Mouse (Mus musculus) liver, embryonic 16.5 days (tissue): ENCODE measurements around the gene Eln. TPM values are rescaled to one million over a fixed set of nuclear protein-coding genes. Genes with fewer than 3 reads are reported as not detected.
A peak's percentile ranks its signal among the peaks of the same experiment; 100 is the strongest.

ENCODE experiments used
- ATAC-seq: fragments of 200-750 bp; cut with Nextera tagmentation; 2 replicates; pipeline ENCODE4 v1.8.0; 2017; ENCODE audit warnings: low read depth, mild to moderate bottlenecking, moderate number of reproducible peaks, moderate library complexity
- H3K27ac ChIP-seq: fragments of 300-500 bp; sonication (generic); 2 replicates; pipeline ENCODE4 v1.5.1; 2014; ENCODE audit warnings: mild to moderate bottlenecking, low read length
- H3K27me3 ChIP-seq: fragments of 300-500 bp; sonication (generic); 2 replicates; pipeline ENCODE4 v1.6.1; 2014; ENCODE audit warnings: low read depth, low read length, mixed read lengths; ENCODE audit not compliant: control insufficient read depth, insufficient read depth
- H3K36me3 ChIP-seq: fragments of 300-500 bp; sonication (generic); 2 replicates; pipeline ENCODE4 v1.6.1; 2014; ENCODE audit warnings: mild to moderate bottlenecking; ENCODE audit not compliant: control insufficient read depth, insufficient read depth
- H3K4me1 ChIP-seq: fragments of 300-500 bp; sonication (generic); 2 replicates; pipeline ENCODE4 v1.6.1; 2014; ENCODE audit warnings: low read depth, low read length, mixed read lengths; ENCODE audit not compliant: control insufficient read depth
- H3K4me2 ChIP-seq: fragments of 300-500 bp; sonication (generic); 2 replicates; pipeline ENCODE4 v1.6.1; 2014; ENCODE audit warnings: low read depth, low read length, mixed read lengths
- H3K4me3 ChIP-seq: fragments of 300-500 bp; sonication (generic); 2 replicates; pipeline ENCODE4 v1.5.1; 2014; ENCODE audit warnings: low read depth, mild to moderate bottlenecking, low read length
- H3K9ac ChIP-seq: fragments of 300-500 bp; sonication (generic); 2 replicates; pipeline ENCODE4 v1.6.1; 2014; ENCODE audit warnings: low read depth, low read length
- H3K9me3 ChIP-seq: fragments of 300-500 bp; sonication (generic); replicated peaks from 2 replicates; pipeline ENCODE4 v1.6.1; 2016; ENCODE audit warnings: low read length; ENCODE audit not compliant: control insufficient read depth
- WGBS: fragments of 180-500 bp; shearing (Covaris S2); extraction: QIAGEN DNeasy Blood & Tissue Kit; methylation state at CpG from one replicate; pipeline ENCODE4 v1.1.7; 2014; ENCODE audit not compliant: insufficient replicate concordance; 5-methylcytosine and 5-hydroxymethylcytosine counted together
- polyA plus RNA-seq: library from polyadenylated mRNA; unstranded; fragments of >200 nt; fragmentation: Nextera tagmentation; extraction: Ambion mirVana; gene quantifications from 2 replicates; pipeline ENCODE4 v1.2.1, GENCODE M21; 2015

Eln gene
- polyA plus RNA-seq, 1 experiment from 2014 or later, result 5.7 TPM

DNA sequence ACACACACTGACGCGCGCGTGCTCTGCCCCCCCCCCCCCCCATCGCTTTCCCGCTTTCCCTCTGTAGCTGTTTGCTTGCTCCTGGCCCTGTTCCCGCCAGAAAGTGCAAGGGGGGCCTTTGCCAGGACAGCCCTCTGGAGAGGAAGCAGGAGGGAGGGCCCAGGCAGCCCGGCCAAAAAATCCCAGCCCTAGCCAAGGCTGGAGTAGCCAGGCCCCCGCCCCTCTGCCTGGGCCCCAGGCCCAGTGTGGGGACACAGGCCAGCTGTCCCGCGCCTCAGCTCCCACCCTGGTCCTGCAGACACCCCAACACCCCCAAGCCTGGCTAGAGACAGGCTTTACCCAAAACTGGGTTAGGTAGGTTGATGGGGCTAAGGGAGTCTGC lies 380 bp upstream of the Eln start:
- no peaks in the 10 kb centered on the region for H3K27me3 ChIP-seq
- H3K36me3 ChIP-seq, result no peaks in the 10 kb centered on the region
- no peaks in the 10 kb centered on the region for H3K4me1 ChIP-seq
- no peak overlapping the region for H3K9ac ChIP-seq
- no peaks in the 10 kb centered on the region for H3K9me3 ChIP-seq
- no peak overlapping the region for H3K4me3 ChIP-seq
- ATAC-seq, result no peak
- no peak overlapping the region for H3K27ac ChIP-seq
- 10% methylated on average over 7 of the region's 11 CpGs for WGBS
- peak overlapping the region; percentile 35; the same call in 1 of the 2 replicates for H3K4me2 ChIP-seq

- no peak overlapping the region for H3K9ac ChIP-seq
- H3K36me3 ChIP-seq, result no peaks in the 10 kb centered on the region
- H3K4me1 ChIP-seq, result no peaks in the 10 kb centered on the region
- H3K9me3 ChIP-seq, result no peaks in the 10 kb centered on the region
- H3K27ac ChIP-seq, result no peak overlapping the region
- 47% methylated on average over 10 of the region's 10 CpGs for WGBS
- ATAC-seq, result no peak
- no peaks in the 10 kb centered on the region for H3K27me3 ChIP-seq
- no peak overlapping the region for H3K4me3 ChIP-seq
- no peak overlapping the region for H3K4me2 ChIP-seq
Measured at GRCm38 (mm10) chr5:134746201-134746600, 922 bp downstream of the Eln start.

DNA sequence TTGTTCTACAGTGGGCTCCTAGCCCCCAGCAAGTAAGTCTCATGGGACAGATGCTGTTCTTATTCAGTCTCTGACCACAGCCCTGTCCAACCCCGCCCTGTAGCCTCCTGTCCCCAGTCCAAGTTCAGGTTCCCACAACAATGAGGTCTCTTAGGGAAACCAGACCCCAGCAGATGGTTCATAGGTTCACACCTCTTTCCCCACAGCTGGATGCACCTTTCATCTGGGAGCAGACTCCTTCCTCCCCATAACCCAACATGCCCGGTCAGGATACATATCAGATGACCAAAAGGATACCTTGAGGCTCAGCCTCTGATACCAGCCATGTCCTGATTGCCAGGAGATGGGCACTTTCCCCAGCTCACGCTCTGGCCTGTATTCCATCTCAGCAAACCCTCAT lies 1.3 kb downstream of the Eln start:
- no peaks in the 10 kb centered on the region for H3K9me3 ChIP-seq
- no peak overlapping the region for H3K9ac ChIP-seq
- no peak for ATAC-seq
- no peak overlapping the region for H3K4me2 ChIP-seq
- no peaks in the 10 kb centered on the region for H3K4me1 ChIP-seq
- no peak overlapping the region for H3K4me3 ChIP-seq
- H3K27me3 ChIP-seq, result no peaks in the 10 kb centered on the region
- H3K36me3 ChIP-seq, result no peaks in the 10 kb centered on the region
- H3K27ac ChIP-seq, result no peak overlapping the region
- 65% methylated on average over 3 of the region's 3 CpGs for WGBS

- 59% methylated on average over 3 of the region's 3 CpGs for WGBS
- no peaks in the 10 kb centered on the region for H3K27me3 ChIP-seq
- H3K4me2 ChIP-seq, result no peak overlapping the region
Measured at GRCm38 (mm10) chr5:134745000-134745399, 2.1 kb downstream of the Eln start.

DNA sequence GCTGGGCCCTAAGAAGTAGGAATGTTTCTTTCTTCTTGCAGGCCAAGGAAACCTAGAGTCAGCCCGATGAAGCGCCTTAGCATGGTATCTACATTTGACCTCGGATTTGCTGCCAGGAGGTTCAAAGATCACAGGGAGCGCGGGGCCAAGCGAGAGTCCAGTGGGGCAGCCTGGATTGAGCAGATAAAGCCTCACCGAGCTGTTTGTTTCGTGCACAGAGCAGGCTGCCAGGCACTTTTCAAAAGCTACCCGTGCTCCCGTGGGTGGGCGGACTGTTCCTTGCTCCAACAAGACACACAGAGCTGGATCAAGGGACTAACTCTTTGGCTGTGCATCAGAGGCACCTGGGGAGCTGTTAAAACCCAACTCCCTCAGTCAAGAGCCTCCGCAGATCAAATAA lies 3.1 kb downstream of the Eln start:
- ATAC-seq, result peak; percentile 71
- H3K9ac ChIP-seq, result no peak overlapping the region
- H3K4me3 ChIP-seq, result no peak overlapping the region
- 37% methylated on average over 12 of the region's 12 CpGs for WGBS
- H3K4me2 ChIP-seq, result 0 out of 2 replicates have a peak overlapping the region, but pooled peaks have one; percentile 30
- H3K27me3 ChIP-seq, result no peaks in the 10 kb centered on the region
- peak overlapping the region; percentile 55; the same call in 1 of the 2 replicates for H3K27ac ChIP-seq
- H3K4me1 ChIP-seq, result no peaks in the 10 kb centered on the region
- no peaks in the 10 kb centered on the region for H3K9me3 ChIP-seq
- no peaks in the 10 kb centered on the region for H3K36me3 ChIP-seq

More at GRCm38 (mm10) chr5:134745000-134745399, 2.1 kb downstream of the Eln start:
- Histone ChIP-seq H3K36me3 (no peaks in the 10 kb centered on the region), H3K9ac (no peak overlapping the region), H3K9me3 (no peaks in the 10 kb centered on the region), H3K27ac (no peak overlapping the region), H3K4me3 (no peak overlapping the region), H3K4me1 (no peaks in the 10 kb centered on the region)
- ATAC-seq, result no peak

GRCm38 (mm10) chr5:134742221-134742795 lies 4.8 kb downstream of the Eln start:
- ATAC-seq, result no peak

DNA sequence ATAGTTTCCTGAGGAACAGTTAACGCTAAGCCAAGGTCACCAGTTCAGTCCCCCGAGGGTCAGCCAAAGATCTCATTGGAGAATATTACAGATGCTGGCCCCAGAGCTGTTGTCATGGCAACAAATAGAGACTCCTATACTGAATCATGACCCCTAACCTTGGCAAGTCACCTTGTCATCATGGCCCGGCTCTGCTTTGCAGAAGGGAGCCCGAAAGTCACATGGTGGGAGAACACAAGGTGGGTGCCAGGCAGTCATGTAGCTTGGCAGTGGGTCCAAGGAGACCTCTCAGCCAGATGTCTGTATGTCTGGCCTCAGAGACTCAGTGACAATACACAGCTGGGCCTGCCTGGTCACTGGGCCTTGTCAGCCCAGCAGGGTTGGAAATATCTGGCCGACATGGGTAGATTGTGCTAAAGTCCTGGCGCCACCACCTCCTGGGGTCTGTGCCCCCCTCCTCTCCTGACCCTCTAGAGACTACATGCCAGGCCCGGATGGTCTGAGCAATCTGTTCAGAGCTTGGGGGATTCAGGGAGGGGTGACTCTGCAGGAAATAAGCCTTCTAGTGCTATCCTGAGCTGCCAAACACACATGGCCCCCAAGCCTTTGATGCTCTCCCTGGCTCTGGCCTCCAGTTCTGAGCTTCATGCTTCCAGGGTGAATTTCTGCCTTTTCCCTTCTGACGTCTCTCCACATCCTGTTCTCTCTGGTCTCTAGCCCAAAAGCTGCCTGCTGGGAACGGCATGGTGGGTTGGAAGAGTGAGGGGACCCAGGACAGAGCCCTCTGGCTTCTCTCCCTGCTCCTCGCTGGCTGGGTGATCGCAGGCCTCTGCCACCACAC lies 6.4 kb downstream of the Eln start:
- 59% methylated on average over 11 of the region's 11 CpGs for WGBS
- Histone ChIP-seq H3K9ac (no peak overlapping the region), H3K4me1 (no peaks in the 10 kb centered on the region), H3K27ac (no peak overlapping the region), H3K9me3 (no peaks in the 10 kb centered on the region), H3K4me3 (no peak overlapping the region), H3K27me3 (no peaks in the 10 kb centered on the region), H3K4me2 (no peak overlapping the region), H3K36me3 (no peaks in the 10 kb centered on the region)
- no peak for ATAC-seq

More at GRCm38 (mm10) chr5:134742221-134742795, 4.8 kb downstream of the Eln start:
- H3K4me2 ChIP-seq, result no peak overlapping the region
- H3K4me3 ChIP-seq, result no peak overlapping the region
- H3K9ac ChIP-seq, result no peak overlapping the region
- H3K9me3 ChIP-seq, result no peaks in the 10 kb centered on the region
- WGBS, result 10% methylated on average over 19 of the region's 19 CpGs
- no peaks in the 10 kb centered on the region for H3K27me3 ChIP-seq
- H3K27ac ChIP-seq, result no peak overlapping the region
- H3K36me3 ChIP-seq, result no peaks in the 10 kb centered on the region
- H3K4me1 ChIP-seq, result no peaks in the 10 kb centered on the region

- no peaks in the 10 kb centered on the region for H3K27me3 ChIP-seq
- H3K9ac ChIP-seq, result no peak overlapping the region
- H3K4me2 ChIP-seq, result no peak overlapping the region
- H3K27ac ChIP-seq, result no peak overlapping the region
- no peaks in the 10 kb centered on the region for H3K9me3 ChIP-seq
- no peak for ATAC-seq
- H3K4me1 ChIP-seq, result no peaks in the 10 kb centered on the region
- WGBS, result 24% methylated on average over 3 of the region's 3 CpGs
- H3K4me3 ChIP-seq, result no peak overlapping the region
- H3K36me3 ChIP-seq, result no peaks in the 10 kb centered on the region
Measured at GRCm38 (mm10) chr5:134739951-134740350, 7.2 kb downstream of the Eln start.

DNA sequence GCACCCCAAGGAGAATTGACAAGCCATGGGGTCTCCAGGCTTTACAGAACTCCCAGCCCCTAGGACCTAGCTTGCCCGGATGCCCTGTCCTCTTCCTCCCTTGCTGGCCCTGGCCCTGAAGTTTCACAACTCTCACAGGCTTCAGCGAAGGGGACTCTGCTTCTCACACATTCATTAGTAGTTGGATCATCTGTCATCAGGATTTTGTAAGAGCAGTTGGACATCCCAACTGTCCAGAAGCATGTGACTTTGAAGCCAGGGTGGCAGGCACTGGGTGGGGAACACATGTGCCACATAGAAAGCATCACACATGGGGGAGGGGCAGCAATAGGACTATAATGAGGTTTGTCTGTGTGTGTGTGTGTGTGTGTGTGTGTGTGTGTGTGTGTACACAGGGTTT lies 12.2 kb downstream of the Eln start:
- Histone ChIP-seq H3K4me2 (no peak overlapping the region), H3K27ac (no peak overlapping the region), H3K4me3 (no peak overlapping the region), H3K36me3 (no peaks in the 10 kb centered on the region), H3K27me3 (no peaks in the 10 kb centered on the region), H3K9ac (no peak overlapping the region), H3K9me3 (no peaks in the 10 kb centered on the region), H3K4me1 (no peaks in the 10 kb centered on the region)
- WGBS, result 60% methylated on average over 2 of the region's 2 CpGs
- ATAC-seq, result no peak
